Mouse (Mus musculus) left cerebral cortex, postnatal 36 days (tissue): ENCODE results near the gene Exoc3. TPM values are rescaled to one million over a fixed set of nuclear protein-coding genes. Genes with fewer than 3 reads are reported as not detected.

Experiments
- DNase-seq, 2 experiments: peaks; one replicate each; pipeline ENCODE4 v3.0.0; 2021 to 2022; ENCODE audit warnings: low spot score in 2 of 2, mixed read lengths in 1 of 2
- intact Hi-C: fragments of 180-260 bp; cut with DNase I; formaldehyde crosslinking; loops from one replicate; pipeline ENCODE4 v1.15.1; 2025
- total RNA-seq, 2 experiments: library from RNA; stranded (reverse); gene quantifications; 2 replicates each; pipeline ENCODE4 v1.2.3; 2021

Exoc3 gene
- total RNA-seq, 2 experiments from 2014 or later, result 72.1 to 82.8 TPM

DNA sequence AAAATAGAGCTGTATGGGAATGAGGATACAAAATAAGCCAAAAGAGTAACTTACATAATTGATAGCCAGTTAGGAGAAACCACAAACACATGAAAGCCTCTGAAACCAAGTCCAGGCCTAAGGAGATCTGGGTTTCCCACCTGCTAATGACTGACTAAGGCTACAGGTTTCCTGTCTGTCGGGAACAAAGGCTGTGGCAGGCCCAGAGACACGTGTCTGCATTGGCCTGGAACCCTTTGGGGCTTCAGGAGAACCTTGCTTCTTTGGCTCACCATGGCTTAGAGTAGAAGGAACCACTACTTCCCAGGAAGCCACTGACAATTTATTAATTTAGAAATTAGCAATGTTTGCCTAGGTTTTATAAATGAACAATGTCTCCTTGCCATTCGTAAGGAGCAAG lies 65.2 kb downstream of the Exoc3 start:
- intact Hi-C loops, result no loop called here
- no peak for DNase-seq

DNA sequence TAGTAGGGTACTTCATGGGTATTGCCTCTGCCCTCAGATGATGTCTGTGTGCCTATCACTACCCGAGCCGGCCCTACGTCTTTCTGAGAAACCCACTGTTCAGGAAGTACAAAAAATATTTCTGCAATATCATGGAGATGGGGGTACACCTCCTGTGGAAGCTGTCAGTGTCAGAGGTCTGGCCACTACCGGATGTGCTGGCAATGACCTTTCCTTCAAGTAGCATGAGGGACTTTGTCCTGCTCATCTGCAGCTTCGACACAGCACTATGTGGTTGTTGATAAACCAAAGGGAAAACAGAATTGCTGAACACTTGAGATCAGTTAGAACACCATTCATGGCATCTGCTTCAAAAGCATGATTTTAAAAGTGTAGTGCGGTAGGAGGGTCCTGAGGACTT lies 67.7 kb downstream of the Exoc3 start:
- intact Hi-C loops, result no loop called here
- no peak for DNase-seq

DNA sequence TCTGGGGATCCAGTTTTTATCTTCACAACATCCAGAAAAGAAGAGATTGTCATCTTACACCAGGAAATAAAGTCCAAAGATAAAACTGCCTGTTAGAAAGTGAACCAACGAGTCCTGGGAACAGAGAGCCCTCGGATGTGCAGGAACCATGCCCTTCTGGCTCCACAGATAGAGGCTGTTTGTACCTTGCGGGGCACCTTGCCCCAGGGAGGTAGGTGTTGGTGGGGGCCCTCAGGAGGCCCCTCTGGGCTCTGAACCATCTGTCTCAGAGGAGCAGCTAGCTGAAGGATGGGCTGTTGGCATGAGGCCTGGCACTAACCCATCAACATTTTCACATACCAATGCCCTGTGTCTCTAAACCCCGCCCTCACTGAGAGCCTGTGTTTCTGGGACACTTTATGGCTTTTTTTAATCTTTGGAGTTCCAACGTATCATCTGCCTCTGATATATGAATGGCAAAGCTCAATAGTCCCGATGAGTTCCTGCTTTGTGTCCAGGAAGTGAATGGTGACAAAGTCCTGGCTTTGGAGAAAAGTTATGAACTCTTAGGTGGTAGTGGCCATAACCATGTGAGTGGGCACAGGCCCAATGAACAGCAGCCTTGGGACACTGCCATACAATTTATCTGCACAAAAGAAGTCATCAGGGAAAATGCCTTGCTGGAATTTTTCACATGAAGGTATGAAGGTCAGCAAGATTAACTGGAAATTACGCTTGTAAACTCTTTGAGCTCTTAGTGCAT lies 69.5 kb downstream of the Exoc3 start:
- intact Hi-C loops, result no loop called here
- no peak for DNase-seq

DNA sequence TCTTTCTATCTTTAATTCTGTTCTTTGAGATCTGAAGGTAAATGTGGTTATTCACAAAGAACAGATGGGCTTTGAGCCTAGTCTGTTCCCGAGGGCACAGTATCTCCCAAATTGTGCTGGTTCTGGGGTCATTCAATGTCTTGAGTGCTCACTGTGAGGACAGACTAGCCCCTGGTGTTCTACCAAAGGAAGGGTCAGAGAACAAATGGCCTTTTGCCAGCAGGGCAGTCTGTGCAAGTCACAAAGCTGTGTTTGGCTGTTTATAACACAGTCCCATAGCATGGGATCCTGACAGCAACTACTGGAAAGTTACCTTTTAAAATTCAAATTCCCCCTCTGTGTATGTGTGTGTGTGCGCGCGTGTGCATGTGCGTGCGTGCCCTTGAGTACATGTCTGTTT lies 78.6 kb downstream of the Exoc3 start:
- intact Hi-C loops, result no loop called here
- DNase-seq, result no peak

DNA sequence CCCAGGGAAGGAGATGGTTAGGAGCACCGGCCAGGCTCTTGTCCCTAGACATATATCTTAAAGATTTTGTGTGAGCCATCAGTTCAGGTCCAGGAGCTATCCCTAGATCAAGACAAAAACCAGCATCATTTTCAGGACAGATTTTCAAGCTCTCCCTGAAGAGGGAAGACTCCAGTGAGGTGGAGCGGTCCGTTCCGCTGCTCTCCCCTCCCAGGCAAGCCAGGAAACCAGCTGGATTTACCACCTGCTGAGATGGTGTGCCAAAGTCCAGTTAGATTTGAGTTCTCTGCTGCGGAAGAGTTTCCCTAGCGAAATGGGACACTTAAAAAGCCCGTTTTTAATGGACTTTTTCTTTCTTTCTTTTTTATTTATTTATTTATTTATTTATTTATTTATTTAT lies 81.0 kb downstream of the Exoc3 start:
- intact Hi-C loops, result no loop called here

DNA sequence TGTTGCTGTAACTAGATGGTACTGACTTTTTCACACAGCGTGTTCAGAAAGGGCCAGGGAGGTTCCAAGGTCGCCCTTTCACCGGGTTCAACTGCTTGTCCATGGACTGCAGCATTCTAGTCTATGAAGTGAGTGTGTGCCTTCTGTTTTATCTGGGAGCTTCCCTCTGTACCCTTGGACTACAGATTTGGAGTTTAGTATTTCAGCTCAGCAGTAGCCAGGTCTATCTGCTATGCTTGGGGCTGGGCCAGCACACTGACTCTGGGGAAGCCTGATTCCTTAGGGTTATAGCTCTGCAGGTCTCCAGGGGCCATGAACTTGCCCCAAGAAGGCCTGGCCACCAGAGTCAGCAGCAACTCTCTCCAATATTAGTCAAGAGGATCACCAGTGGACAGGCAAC lies 85.9 kb downstream of the Exoc3 start:
- intact Hi-C loops, result no loop called here
- DNase-seq, result no peak

More for the DNA sequence above, 81.0 kb downstream of the Exoc3 start:
- DNase-seq, result no peak

DNA sequence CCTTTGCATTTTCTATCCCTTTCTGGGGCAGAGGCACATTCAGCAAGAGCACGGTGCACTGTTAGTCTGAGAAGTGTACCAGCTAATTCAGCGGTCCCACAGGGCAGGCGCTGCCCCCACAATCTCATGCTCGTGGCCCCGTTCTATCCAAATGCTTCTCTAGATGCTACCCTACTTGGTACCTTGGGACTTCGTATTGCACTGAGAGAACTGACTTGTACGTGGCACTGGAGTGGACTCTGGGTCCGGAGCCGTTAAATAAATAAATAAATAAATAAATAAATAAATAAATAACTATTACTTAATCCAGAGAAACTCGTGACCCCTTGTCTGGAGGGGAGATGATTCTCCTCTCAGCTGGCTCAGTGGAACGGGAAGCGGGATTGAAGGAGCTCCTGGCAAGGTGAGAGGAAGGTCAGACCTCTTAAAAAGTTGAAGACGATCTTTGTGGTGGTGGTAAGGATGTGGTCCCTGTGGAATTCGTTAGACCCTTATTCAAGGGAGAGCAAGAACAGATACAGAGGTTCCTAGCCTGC lies 86.7 kb downstream of the Exoc3 start:
- DNase-seq, result no peak
- intact Hi-C loops, result no loop called here

DNA sequence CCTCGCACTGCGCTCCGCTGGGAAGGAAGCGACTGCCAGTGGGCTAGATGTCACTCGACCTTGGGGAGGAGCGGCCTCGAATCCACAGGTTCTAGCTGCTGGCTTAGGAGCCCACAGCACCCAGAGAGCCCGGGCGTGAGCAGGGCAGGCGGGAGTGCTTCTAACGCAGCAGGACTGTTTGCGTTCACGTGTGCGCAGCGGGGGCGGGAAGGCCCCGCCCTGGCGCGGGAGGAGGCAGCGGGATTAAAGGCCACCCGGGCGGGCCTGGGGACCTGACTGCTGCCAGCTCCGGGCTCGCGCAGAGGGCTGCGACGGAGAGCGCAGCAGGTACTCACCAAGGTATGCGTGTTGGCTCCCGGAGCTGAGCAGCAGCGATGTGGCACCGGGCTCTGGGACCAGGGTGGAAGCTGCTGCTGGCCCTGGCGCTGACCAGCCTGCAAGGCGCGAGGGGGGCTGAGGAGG lies 87.4 kb downstream of the Exoc3 start, which contains the start of gene Slc9a3:
TSS of gene Slc9a3 (plus strand) at position 317 of the 462 bp plus-strand sequence.
- peak; percentile 12 to 18 for DNase-seq
- intact Hi-C loops, result no loop called here

Other genes starting within 250 kb of the Exoc3 start
- not detected for gene Zdhhc11, start 244.9 kb downstream of the Exoc3 start, total RNA-seq
- 100 to 1,000 TPM; 340 to 404 TPM for gene Tppp, start 199.3 kb downstream of the Exoc3 start, total RNA-seq
- gene Cep72, start 146.4 kb downstream of the Exoc3 start, total RNA-seq, result 1 to 10 TPM; 1.6 to 2.2 TPM
- 1 to 10 TPM; 1.4 to 2.4 TPM for gene Slc9a3, start 87.3 kb downstream of the Exoc3 start, total RNA-seq
- gene Ahrr, start 83.6 kb upstream of the Exoc3 start, total RNA-seq, result under 1 TPM; 0.64 to 0.70 TPM
- 10 to 100 TPM; 80.6 to 87.7 TPM for gene Pdcd6, start 108.8 kb upstream of the Exoc3 start, total RNA-seq
- 100 to 1,000 TPM; 287 to 333 TPM for gene Sdha, start 141.5 kb upstream of the Exoc3 start, total RNA-seq
- gene Ccdc127, start 141.6 kb upstream of the Exoc3 start, total RNA-seq, result 10 to 100 TPM; 83.1 to 98.0 TPM
- not detected for gene Lrrc14b, start 155.3 kb upstream of the Exoc3 start, total RNA-seq
- 1 to 10 TPM; 3.8 to 5.1 TPM for gene Zfp72, start 182.1 kb upstream of the Exoc3 start, total RNA-seq
- gene Ftl1-ps1, start 191.0 kb upstream of the Exoc3 start, total RNA-seq, result 100 to 1,000 TPM; 171 to 174 TPM